Mouse (Mus musculus): Measurements from ENCODE around the gene Fam102b.

The Fam102b gene

GRCm38 (mm10) chr3:108961226-108961625 is 66.2 kb downstream of the Fam102b start:
- DNase-seq (ENCODE audit: low spot score), result no peak

GRCm38 (mm10) chr3:108959680-108960295 is 67.6 kb downstream of the Fam102b start:
- no peak for DNase-seq (ENCODE audit: low spot score)

- DNase-seq (ENCODE audit: low spot score), result no peak
These were observed 69.4 kb downstream of the Fam102b start for GRCm38 (mm10) chr3:108957976-108958375.

- DNase-seq (ENCODE audit: low spot score), result no peak
These were observed 86.4 kb downstream of the Fam102b start for GRCm38 (mm10) chr3:108940996-108941395.

GRCm38 (mm10) chr3:108940001-108940633 is 87.3 kb downstream of the Fam102b start, which contains the start of gene Gm9857:
TSS of gene Gm9857 (minus strand) at chr3:108940445.
- no peak for DNase-seq (ENCODE audit: low spot score)

GRCm38 (mm10) chr3:108939573-108939972 is 87.8 kb downstream of the Fam102b start, which contains the start of gene Henmt1:
TSS of gene Henmt1 (plus strand) at chr3:108939873.
- no peak for DNase-seq (ENCODE audit: low spot score)

- DNase-seq (ENCODE audit: low spot score), result no peak
These were observed 88.7 kb downstream of the Fam102b start for GRCm38 (mm10) chr3:108938691-108939090.

- DNase-seq (ENCODE audit: low spot score), result no peak
These were observed 93.8 kb downstream of the Fam102b start for GRCm38 (mm10) chr3:108933557-108933956.

- DNase-seq (ENCODE audit: low spot score), result no peak
These were observed 101.1 kb downstream of the Fam102b start for GRCm38 (mm10) chr3:108926308-108926707.

GRCm38 (mm10) chr3:108925677-108926076 is 101.7 kb downstream of the Fam102b start:
- DNase-seq (ENCODE audit: low spot score), result no peak

- DNase-seq (ENCODE audit: low spot score), result no peak
These were observed 105.6 kb downstream of the Fam102b start for GRCm38 (mm10) chr3:108921822-108922221.

Measured in spleen, adult 12 weeks (tissue).